Mouse (Mus musculus): ENCODE measurements around the gene Hoxc8.

Gene Hoxc8

DNA sequence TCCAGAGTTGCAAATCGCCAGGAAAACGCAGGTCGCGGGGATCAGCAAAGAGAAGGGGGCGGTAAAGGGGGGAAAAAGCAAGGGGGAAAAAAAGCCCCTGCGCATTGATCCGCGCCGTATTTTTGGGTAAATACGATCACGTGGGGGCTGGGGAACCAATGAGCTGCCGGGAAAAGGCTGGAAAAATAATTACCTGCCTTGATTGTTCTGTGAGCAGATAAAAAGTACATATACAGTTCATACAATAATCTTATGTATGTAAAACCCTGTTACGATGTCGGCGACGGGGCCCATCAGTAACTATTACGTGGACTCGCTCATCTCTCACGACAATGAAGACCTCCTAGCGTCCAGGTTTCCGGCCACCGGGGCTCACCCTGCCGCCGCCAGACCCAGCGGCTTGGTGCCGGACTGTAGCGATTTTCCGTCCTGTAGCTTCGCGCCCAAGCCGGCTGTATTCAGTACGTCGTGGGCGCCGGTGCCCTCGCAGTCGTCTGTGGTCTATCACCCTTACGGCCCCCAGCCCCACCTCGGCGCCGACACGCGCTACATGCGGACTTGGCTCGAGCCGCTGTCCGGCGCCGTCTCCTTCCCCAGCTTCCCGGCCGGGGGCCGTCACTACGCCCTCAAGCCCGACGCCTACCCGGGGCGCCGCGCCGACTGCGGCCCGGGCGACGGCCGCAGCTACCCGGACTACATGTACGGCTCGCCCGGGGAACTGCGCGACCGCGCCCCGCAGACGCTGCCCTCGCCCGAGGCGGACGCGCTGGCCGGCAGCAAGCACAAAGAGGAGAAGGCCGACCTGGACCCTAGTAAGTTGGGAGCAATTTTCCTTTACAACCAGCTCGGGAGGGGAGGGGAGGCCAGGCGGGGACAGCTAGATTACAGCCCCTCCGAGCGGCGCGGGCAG, 8.8 kb upstream of the Hoxc8 start:
- no peak for DNase-seq (ENCODE audit: low spot score in 2 of 2)

DNA sequence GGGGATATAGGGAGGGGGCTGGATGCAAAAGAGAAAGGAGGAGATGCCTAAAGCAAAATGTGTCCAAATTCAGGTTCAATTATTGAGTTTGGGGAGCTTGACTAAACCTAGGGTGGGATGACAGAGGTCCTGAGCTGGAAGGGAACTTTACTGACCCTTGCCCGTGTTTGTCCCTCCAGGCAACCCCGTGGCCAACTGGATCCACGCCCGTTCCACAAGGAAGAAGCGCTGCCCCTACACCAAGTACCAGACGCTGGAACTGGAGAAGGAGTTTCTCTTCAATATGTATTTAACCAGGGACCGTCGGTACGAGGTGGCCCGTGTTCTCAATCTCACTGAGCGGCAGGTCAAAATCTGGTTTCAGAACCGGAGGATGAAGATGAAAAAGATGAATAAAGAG, 6.7 kb upstream of the Hoxc8 start:
- DNase-seq (ENCODE audit: low spot score in 2 of 2), result no peak

- no peak for DNase-seq (ENCODE audit: low spot score in 2 of 2)
Measured at GRCm38 (mm10) chr15:102984521-102984920, 5.9 kb upstream of the Hoxc8 start.

DNA sequence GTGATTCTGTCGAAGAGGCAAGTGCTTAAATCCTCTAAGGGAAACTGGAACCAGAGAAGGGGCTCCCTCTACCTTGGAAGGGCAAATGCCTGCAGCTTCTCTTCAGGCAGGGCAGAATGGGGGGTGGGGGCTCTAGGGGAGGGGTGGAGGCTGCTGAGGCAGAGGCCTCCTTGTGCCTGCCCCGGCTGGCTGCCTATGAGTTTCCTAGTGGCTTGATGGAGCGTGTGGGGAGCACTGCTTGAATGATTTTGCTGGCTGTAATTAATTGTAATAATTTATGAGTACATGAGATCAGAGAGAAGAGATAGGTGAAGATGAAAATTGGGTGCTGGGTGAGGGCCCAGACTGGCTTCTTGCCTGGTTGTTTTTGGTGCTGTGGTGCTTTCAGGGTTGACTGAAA, 5.5 kb upstream of the Hoxc8 start:
- DNase-seq (ENCODE audit: low spot score in 2 of 2), result no peak

DNA sequence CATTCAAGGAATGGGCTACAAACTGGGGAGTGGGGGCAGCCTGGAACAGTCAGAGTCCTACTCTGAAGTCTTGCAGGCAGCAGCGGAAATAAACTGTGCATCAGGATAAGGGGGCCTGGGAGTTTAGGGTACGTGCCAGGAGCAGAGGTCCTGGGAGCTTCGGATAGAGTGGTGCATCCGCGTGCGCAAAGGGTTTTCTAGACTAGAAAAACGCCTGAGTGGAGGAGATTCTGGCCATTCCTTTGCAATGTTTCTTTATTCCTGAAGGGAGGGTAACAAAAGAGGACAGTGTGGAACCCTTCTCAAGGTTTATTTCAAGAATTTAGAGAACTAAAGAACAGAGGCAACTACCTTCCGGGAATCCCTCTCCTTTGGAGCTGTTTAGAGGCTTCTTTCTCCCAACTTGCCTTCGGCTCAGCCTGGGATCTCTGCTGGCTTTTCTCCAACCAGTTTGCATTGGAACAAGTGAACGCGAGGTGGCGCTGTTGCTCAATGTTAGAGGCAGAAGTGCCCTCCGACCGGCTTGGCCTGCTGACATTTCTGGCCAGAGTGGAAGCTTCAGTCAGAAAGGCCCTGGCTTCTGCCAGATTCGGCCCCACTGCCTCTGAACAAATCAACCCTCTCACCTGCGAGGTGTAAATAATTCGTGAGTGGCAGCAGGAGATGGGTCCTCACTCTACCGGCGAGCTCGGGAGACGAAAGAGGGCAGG, 3.1 kb upstream of the Hoxc8 start:
- DNase-seq (ENCODE audit: low spot score in 2 of 2), result peak; percentile 77 to 89

DNA sequence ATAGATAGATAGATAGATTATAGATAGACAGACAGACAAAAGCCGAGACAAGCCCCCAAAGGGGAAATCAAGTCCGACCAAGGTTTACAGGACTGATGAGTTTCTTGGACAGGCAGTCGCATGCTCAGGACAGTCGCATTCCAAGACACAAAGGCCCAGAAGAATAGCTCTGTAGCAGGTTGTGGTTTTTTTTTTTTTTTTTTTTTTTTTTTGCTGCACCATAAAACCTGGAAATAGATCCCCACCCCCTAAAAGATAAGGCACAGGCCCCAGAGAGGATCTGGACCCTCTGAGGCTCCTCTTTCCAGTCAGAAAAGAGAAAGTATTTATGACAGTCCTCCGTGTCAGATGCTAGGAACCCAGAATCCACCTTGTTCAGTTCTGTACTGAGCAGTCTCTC, 2.3 kb upstream of the Hoxc8 start:
- DNase-seq (ENCODE audit: low spot score in 2 of 2), result no peak

DNA sequence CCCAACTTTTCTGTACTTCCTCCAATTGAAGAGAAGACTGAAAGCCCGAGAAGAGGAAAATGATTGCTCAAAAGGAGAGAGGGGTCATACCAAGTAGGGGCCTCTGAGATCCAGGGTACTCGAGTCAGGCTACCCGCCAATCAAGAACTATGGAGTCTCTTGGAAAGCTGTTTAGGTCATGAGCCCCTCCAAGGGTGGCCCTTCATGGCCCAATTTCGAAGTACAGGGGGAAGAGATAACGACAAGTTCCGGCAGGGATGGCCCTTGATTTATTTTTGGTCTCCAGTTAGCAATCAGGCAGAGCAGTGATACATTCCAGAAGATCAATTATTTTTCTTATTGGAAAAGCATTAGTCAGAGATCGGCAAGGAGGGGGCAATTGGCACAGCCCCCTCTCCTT, 1.4 kb downstream of the Hoxc8 start:
- DNase-seq (ENCODE audit: low spot score in 2 of 2), result no peak

- DNase-seq (ENCODE audit: low spot score in 2 of 2), result no peak
Measured at GRCm38 (mm10) chr15:102992206-102992605, 1.8 kb downstream of the Hoxc8 start.

DNA sequence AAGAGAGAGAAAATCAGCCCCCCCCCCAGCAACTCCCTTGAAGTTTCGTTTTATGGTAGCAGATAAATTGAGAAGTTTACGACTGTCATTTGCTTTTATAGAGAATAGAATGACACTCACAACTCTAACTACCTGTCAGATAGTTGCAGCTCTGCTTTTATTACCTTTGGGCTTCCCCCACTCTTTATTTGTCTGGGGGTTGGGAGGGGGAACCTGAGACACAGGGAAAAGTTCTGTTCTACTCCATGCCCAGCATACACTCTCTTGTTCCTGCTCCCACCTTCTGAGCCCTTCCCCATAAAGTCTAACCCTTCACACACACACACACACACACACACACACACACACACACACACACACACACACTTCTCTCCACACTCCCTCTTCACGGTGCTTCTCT, 2.5 kb downstream of the Hoxc8 start:
- DNase-seq (ENCODE audit: low spot score in 2 of 2), result no peak

GRCm38 (mm10) chr15:102996548-102996947, 6.1 kb downstream of the Hoxc8 start:
- no peak for DNase-seq (ENCODE audit: low spot score in 2 of 2)

DNA sequence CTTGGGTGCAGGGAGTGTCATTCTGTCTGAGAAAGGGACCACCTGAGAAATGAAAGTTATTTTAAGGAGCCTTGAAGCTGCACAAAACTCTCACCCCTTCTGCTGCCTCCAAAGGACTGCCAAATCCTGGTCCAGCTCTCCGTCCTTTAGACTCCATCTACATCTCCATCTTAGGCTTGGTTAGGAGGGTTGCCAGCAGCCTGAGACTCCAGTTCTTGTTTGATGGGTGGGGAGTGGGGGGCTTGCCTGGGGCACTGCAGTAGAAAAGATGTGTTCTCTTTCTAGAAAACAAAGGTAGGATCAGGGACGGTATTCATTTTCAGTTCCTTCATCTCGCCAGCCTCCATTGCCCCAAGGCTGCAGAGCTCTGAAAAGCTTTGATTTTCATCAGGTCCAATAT, 7.0 kb downstream of the Hoxc8 start:
- DNase-seq (ENCODE audit: low spot score in 2 of 2), result no peak

- DNase-seq (ENCODE audit: low spot score in 2 of 2), result no peak
Measured at GRCm38 (mm10) chr15:102997939-102998355, 7.5 kb downstream of the Hoxc8 start, which contains the start of gene Hoxc6. Hoxc6 (plus strand) TSS chr15:102998257.

DNA sequence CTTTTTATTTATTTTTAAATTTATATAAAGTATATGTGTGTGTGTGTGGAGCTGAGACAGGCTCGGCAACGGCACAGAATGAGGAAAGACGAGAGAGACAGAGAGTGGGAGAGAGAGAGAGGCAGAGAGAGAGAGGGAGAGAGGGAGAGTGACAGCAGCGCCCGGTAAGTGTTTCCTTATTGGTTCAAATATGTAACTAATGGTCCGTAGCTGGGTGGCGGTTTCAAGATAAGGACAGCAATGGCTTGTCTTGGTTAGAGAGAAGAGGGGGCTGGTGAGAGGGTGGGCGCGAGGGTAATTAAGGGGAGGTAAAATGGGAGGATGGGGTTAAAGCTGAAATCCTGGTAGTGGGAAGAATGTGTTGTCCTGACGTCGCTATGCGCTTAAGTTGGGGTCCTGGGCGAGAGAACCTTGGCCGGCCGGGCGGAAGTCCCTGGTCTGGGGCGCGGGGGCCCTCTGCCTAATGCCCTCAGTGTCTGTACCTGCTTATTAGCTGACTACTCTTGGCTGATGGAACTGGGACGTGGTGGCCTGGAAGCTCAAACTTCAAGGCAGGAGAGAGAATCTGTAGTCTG, 8.3 kb downstream of the Hoxc8 start:
- no peak for DNase-seq (ENCODE audit: low spot score in 2 of 2)

GRCm38 (mm10) chr15:102999183-102999831, 8.9 kb downstream of the Hoxc8 start:
- peak; percentile 68 to 70 for DNase-seq (ENCODE audit: low spot score in 2 of 2)

GRCm38 (mm10) chr15:102999955-103000354, 9.5 kb downstream of the Hoxc8 start:
- DNase-seq (ENCODE audit: low spot score in 2 of 2), result no peak

- no peak for DNase-seq (ENCODE audit: low spot score in 2 of 2)
Measured at GRCm38 (mm10) chr15:103000501-103000901, 10.1 kb downstream of the Hoxc8 start.

DNA sequence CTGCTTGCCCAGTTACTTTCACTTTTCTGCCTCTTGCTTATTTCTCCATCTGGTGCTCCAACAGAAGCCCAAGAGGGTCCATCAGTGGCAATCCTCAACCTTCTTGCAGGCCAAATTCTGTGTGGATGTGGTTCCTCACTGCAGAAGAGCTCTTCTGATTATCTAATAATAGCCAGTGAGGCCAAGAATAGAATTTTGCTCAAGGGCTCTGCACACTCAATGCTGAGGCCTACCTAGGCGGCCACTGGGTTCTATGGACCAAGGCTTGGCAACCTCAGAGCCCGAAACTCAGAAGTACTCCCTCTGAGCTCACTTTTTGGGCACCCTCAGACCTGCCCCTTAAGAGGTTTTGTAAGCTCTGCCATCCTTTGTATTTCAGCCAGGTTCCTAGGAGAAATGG, 11.0 kb downstream of the Hoxc8 start:
- DNase-seq (ENCODE audit: low spot score in 2 of 2), result no peak

DNA sequence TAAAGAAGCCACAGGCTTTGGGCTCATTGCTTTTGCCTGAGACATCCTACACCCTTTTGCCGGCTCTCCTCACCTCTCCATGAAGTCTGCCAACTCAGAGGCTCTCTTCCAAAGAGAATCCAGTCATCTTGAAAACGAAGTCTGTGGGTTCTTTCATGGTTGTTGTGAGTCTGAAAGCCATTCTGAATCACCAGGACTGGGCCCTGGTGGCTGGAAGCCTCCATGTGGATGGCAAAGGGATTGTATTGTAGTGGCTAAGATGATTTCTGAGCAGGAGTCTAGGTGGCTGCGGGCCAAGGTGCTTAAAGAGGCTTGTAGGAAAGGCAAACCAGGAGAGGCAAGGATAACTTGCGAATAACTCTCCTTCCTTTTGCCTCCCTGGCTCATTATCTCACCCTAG, 11.7 kb downstream of the Hoxc8 start:
- DNase-seq (ENCODE audit: low spot score in 2 of 2), result no peak

GRCm38 (mm10) chr15:103002821-103003448, 12.5 kb downstream of the Hoxc8 start:
- no peak for DNase-seq (ENCODE audit: low spot score in 2 of 2)

- DNase-seq (ENCODE audit: low spot score in 2 of 2), result no peak
Measured at GRCm38 (mm10) chr15:103005308-103005707, 14.9 kb downstream of the Hoxc8 start.

DNA sequence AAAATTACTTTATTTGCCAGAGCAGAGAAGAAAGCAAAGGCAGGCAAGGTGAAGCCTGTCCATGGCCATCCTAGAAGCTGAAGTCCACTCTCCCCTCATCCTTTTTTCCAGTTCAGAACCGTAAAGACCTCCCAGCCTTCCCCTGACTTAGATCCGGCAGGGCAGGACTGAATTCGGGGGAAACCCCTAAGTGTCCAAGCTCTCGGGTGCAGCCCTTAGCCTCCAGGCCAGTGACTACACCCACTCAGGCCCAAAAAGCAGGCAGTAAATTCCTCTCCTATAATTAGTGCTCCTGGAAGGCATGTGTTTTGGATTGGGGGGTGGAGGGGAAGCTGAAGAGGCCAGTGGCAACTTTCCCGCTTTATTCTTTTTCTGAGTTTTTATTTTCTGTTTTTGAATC, 15.4 kb downstream of the Hoxc8 start:
- no peak for DNase-seq (ENCODE audit: low spot score in 2 of 2)

DNA sequence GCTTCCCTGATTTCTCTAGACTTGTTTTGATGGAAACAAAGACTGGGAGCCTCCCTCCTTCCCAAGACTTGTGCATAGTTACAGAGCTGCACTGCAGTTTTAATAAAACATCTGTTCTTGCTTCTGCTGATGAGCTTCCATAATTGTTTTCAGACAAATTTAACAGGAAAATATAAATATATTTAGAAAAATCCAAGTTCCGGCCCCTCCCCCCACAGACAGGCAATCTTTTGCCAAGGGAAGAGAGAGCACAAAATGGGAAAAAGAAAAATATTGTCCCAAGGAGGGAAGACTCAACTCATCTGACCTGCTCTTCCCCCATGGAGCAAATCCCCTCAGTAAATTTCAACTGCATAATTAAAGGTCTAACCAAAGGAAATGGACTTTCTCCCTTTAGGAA, 15.9 kb downstream of the Hoxc8 start:
- no peak for DNase-seq (ENCODE audit: low spot score in 2 of 2)

All from heart, adult 9 months (tissue).